ENCODE assay signal across 11 mouse cellular contexts in genomic region chr11:85615421-85615820, GRCm38 (mm10).
DNase-seq lines count a peak whose midpoint lies in the region; ATAC-seq and TF ChIP-seq lines count a peak whose summit lies in the region.
"Had no signal": no experiment of that assay in that cellular context is flagged by ENCODE, and none has a peak within 500 bp of the region (broad histone marks: within the 10 kb centered on the region; RNA-seq: fewer than 3 reads in every experiment).

No protein-coding gene starts in this region.

- H3K4me3 ChIP-seq in lung, adult 2 months (replicated peaks; ENCODE audit: extremely low read depth, low read depth, low read length) = no peak overlapping the region
- no peak overlapping the region for H3K4me3 ChIP-seq in heart, embryonic 15.5 days
- H3K4me3 ChIP-seq in kidney, postnatal 0 days (replicated peaks; ENCODE audit: low read depth, low read length) = no peak overlapping the region
- H3K4me3 ChIP-seq in midbrain, embryonic 13.5 days (replicated peaks) = no peak overlapping the region
- H3K4me3 ChIP-seq: limb, embryonic 15.5 days had no signal

- H3K9ac ChIP-seq in heart, embryonic 15.5 days = no peak overlapping the region
- no peak overlapping the region for H3K9ac ChIP-seq in kidney, postnatal 0 days (ENCODE audit: low read depth, low read length)
- H3K9ac ChIP-seq in midbrain, embryonic 13.5 days (replicated peaks) = no peak overlapping the region
- H3K9ac ChIP-seq: limb, embryonic 15.5 days had no signal

- no peak overlapping the region for H3K4me2 ChIP-seq in heart, embryonic 15.5 days
- no peak overlapping the region for H3K4me2 ChIP-seq in kidney, postnatal 0 days (ENCODE audit: low read length)
- no peak overlapping the region for H3K4me2 ChIP-seq in midbrain, embryonic 13.5 days (replicated peaks)
- H3K4me2 ChIP-seq: limb, embryonic 15.5 days had no signal

- H3K4me1 ChIP-seq in lung, adult 2 months (ENCODE audit: control insufficient read depth, insufficient read depth, low read length) = peaks cover 9% of the 10 kb centered on the region
- H3K4me1 ChIP-seq in heart, embryonic 15.5 days (replicated peaks) = peaks cover 31% of the 10 kb centered on the region
- H3K4me1 ChIP-seq in kidney, postnatal 0 days (replicated peaks; ENCODE audit: insufficient read depth, low read length) = peaks cover 6% of the 10 kb centered on the region
- H3K4me1 ChIP-seq in midbrain, embryonic 13.5 days (replicated peaks) = peaks cover 7% of the 10 kb centered on the region

- peak; percentile 15 to 44 for DNase-seq in lung, adult 18-20 months
- no peak for DNase-seq in lung, adult 2 months
- DNase-seq in kidney, postnatal 0 days (ENCODE audit: low spot score) = no peak
- peak; percentile 73 for DNase-seq in skeletal muscle tissue, adult 2 months (ENCODE audit: low read depth, low spot score)
- DNase-seq in urinary bladder, postnatal 4 days (ENCODE audit: low spot score in 2 of 2) = no peak
- no peak for DNase-seq in layer of hippocampus, postnatal 14 days (ENCODE audit: low spot score in 2 of 2)
- DNase-seq: thymus, adult 18-20 months had no signal

- no peaks in the 10 kb centered on the region for H3K9me3 ChIP-seq in heart, embryonic 15.5 days (replicated peaks)
- no peaks in the 10 kb centered on the region for H3K9me3 ChIP-seq in kidney, postnatal 0 days (replicated peaks; ENCODE audit: low read length)
- no peaks in the 10 kb centered on the region for H3K9me3 ChIP-seq in midbrain, embryonic 13.5 days
- H3K9me3 ChIP-seq: limb, embryonic 15.5 days had no signal

- no peaks in the 10 kb centered on the region for H3K27me3 ChIP-seq in heart, embryonic 15.5 days
- H3K27me3 ChIP-seq in kidney, postnatal 0 days (ENCODE audit: insufficient read depth, low read length) = no peaks in the 10 kb centered on the region
- H3K27me3 ChIP-seq in midbrain, embryonic 13.5 days = no peaks in the 10 kb centered on the region
- H3K27me3 ChIP-seq: limb, embryonic 15.5 days had no signal

- H3K36me3 ChIP-seq in heart, embryonic 15.5 days = no peaks in the 10 kb centered on the region
- H3K36me3 ChIP-seq in kidney, postnatal 0 days (ENCODE audit: insufficient read depth, low read length) = no peaks in the 10 kb centered on the region
- no peaks in the 10 kb centered on the region for H3K36me3 ChIP-seq in midbrain, embryonic 13.5 days
- H3K36me3 ChIP-seq: limb, embryonic 15.5 days had no signal

- H3K27ac ChIP-seq in heart, embryonic 15.5 days = peak overlapping the region; percentile 3; the same call in 1 of the 2 replicates
- 0 out of 2 replicates have a peak overlapping the region, but pooled peaks have one; percentile 1 for H3K27ac ChIP-seq in kidney, postnatal 0 days
- H3K27ac ChIP-seq in midbrain, embryonic 13.5 days = no peak overlapping the region
- H3K27ac ChIP-seq: limb, embryonic 15.5 days had no signal

- TF ChIP-seq POLR2A in lung, adult 2 months (IDR thresholded peaks at IDR 0.05; ENCODE audit: borderline replicate concordance, extremely low read depth, low read depth, low read length) = no peak

- ATAC-seq in heart, embryonic 15.5 days (replicated peaks; ENCODE audit: insufficient number of reproducible peaks, insufficient read depth, low FRiP score, low read depth) = peak; percentile 58; the same call in 1 of the 2 replicates
- no peak for ATAC-seq in kidney, postnatal 0 days (replicated peaks; ENCODE audit: low FRiP score, low read depth)
- ATAC-seq in midbrain, embryonic 13.5 days = no peak
- ATAC-seq: intestine, embryonic 16.5 days had no signal

- TF ChIP-seq CTCF in lung, adult 2 months (IDR thresholded peaks at IDR 0.05; ENCODE audit: insufficient read depth, low read length) = no peak
- no peak for TF ChIP-seq CTCF in kidney, postnatal 0 days (IDR thresholded peaks at IDR 0.05; ENCODE audit: low read depth)

- 16% methylated on average over 7 of the region's 7 CpGs for WGBS in lung, adult 2 months
- 27% methylated on average over 7 of the region's 7 CpGs for WGBS in heart, embryonic 15.5 days
- 40% methylated on average over 7 of the region's 7 CpGs for WGBS in kidney, postnatal 0 days
- 85% methylated on average over 7 of the region's 7 CpGs for WGBS in midbrain, embryonic 13.5 days

Comparison
In these comparisons a context has a peak if more than half of its experiments do, and no peak if none do; other contexts are left out.
1. DNase-seq: peak in lung, adult 18-20 months (2 of 2) and skeletal muscle tissue, adult 2 months (single experiment); none in lung, adult 2 months (single experiment), kidney, postnatal 0 days (single experiment), urinary bladder, postnatal 4 days (0 of 2) and layer of hippocampus, postnatal 14 days (0 of 2).